Mouse (Mus musculus) cerebral cortex, adult 2 months (tissue): ENCODE data around the gene Rffl.

Experiments
- WGBS: fragments of 180-500 bp; shearing (Covaris S2); methylation state at CpG from one replicate; pipeline ENCODE4 v1.1.7; 2018; 5-methylcytosine and 5-hydroxymethylcytosine counted together

The Rffl gene

GRCm38 (mm10) chr11:82874924-82875323 is 3.9 kb upstream of the Rffl start:
- WGBS, result 63% methylated on average over 5 of the region's 5 CpGs

DNA sequence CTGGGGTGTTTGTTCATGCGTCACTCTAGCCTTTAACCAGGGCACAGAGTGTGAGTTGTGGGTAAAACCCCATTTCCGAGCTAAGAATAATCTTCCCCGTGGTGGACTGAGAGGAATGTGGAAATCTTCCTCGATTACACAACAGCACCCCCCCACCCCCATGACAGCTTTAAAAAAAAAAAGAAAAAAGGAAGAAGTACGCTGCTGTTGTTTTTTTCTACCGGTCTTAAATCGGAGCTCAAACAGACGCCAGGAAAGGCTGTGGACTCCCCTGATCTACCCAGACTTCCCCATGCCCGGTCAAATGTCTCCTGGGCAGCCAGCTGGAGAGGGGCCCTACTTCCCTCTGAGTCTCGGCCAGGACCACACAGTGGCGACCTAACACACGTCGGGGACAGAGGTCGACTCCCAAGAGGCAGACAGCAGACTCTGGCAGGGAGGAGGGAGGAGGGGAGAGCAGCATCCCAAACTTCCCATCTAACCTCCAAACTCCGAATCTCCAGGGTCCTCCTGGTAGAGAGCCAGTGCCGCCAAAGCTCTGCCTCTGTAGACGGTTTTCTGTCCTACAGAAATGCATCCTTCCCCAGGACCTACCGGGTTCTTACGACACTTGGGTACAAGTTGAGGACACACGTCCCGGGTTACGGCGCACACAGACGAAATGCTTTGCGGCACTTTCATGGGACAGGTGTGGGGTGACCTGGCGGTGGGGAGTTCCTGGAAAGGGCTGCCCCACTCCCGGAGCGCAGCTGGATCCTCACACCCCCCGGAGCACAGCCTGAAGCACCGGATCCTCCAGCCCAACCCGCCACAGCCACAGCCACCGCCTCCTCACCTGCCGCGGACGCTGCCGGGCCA is 608 bp downstream of the Rffl start:
- WGBS, result 3% methylated on average over 36 of the region's 36 CpGs

GRCm38 (mm10) chr11:82869506-82870172 is 1.4 kb downstream of the Rffl start:
- WGBS, result 65% methylated on average over 9 of the region's 9 CpGs

- 68% methylated on average over 5 of the region's 5 CpGs for WGBS
Observed at GRCm38 (mm10) chr11:82867956-82868355, 3.1 kb downstream of the Rffl start.

- WGBS, result 55% methylated on average over 7 of the region's 7 CpGs
Observed at GRCm38 (mm10) chr11:82866850-82867564, 4.0 kb downstream of the Rffl start.

GRCm38 (mm10) chr11:82865957-82866356 is 5.1 kb downstream of the Rffl start:
- WGBS, result 83% methylated on average over 10 of the region's 10 CpGs

DNA sequence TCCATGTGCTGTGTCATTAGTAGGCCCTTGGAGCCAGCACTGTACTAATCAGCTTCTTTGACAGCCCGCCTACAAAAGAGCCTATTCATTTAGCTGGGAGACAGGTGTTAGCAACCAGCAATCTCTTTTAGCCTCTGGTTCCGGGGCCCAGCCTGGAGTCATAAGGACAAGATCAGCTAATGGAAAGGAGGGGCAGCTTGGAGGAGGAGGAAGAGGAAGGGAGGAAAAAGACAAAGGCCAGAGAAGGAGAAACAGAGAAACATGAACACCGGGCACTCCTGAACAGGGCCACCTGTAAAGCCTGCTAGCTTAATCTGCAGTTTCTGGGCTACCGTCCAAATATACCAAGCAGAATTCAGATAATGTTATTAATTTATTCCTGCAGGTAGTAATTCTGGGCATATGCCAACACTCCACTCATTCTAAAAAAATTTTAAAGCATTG is 7.5 kb downstream of the Rffl start:
- 72% methylated on average over 4 of the region's 4 CpGs for WGBS

GRCm38 (mm10) chr11:82863059-82863458 is 8.0 kb downstream of the Rffl start:
- 68% methylated on average over 2 of the region's 2 CpGs for WGBS

DNA sequence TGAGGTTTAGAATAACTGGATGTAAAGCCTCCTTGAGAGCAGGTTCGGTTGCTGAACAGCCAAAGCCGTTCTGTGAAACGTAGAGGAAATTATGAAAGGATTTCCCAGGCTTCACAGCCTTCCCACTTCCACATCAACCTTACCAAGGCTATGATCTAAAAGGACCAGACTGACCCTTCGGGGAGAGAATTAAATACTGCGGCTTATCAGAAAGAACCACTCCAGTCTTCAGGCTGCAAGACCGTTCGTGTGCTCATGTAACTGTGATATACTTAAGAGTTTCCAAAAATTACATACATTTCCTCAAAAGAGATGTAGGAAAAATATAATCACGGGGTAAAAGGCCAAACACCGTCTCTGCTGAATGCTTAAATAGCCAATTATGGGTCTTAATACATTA is 8.4 kb downstream of the Rffl start:
- WGBS, result 82% methylated on average over 9 of the region's 9 CpGs

GRCm38 (mm10) chr11:82861558-82861957 is 9.5 kb downstream of the Rffl start:
- 58% methylated on average over 8 of the region's 8 CpGs for WGBS

DNA sequence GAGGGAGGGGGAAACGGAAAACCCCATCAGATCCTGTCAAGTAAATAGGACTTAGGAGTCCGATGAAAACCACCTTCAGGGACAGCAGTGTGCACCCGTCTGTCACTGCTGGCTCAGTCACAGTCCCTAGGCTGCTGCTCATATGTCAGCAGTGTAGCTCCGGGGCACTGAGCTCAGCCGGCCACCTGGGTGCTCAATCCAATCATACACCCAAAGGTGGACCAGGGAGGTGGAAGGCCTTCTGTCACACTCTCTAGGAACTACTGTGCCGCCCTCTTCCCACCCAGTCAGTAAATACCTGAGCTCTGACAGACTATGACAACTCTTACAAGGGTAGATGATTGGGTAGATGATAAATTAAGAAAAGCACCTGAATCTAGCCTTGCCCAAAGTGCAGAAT is 10.3 kb downstream of the Rffl start:
- WGBS, result 86% methylated on average over 6 of the region's 6 CpGs

- WGBS, result 71% methylated on average over 13 of the region's 13 CpGs
Observed at GRCm38 (mm10) chr11:82857307-82857848, 13.6 kb downstream of the Rffl start.

GRCm38 (mm10) chr11:82856032-82856431 is 15.0 kb downstream of the Rffl start:
- WGBS, result 70% methylated on average over 10 of the region's 10 CpGs

GRCm38 (mm10) chr11:82855327-82855973 is 15.6 kb downstream of the Rffl start:
- 81% methylated on average over 9 of the region's 9 CpGs for WGBS

GRCm38 (mm10) chr11:82854111-82854510 is 16.9 kb downstream of the Rffl start:
- 85% methylated on average over 6 of the region's 6 CpGs for WGBS

DNA sequence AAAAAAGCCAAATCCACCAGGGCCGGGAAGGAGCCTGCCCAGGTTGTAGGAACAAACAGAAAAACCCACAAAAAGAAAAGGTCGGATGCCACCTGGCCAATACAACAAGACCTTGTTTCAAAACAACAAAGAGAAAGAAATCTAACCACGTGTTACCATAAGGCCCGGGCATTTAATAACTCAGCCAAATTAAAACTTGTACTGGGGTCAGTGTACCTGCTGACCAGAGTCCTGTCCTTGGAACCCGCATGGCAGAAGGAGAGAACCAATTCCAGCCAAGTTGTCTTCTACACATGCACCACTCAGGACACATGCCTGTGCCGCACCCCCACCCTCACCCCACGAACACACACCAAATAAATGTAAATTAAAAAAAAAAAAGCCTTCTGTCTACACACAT is 18.1 kb downstream of the Rffl start:
- WGBS, result 90% methylated on average over 7 of the region's 7 CpGs

GRCm38 (mm10) chr11:82852540-82852939 is 18.5 kb downstream of the Rffl start:
- 86% methylated on average over 10 of the region's 10 CpGs for WGBS

- WGBS, result 91% methylated on average over 11 of the region's 11 CpGs
Observed at GRCm38 (mm10) chr11:82852115-82852514, 18.9 kb downstream of the Rffl start.

- WGBS, result 80% methylated on average over 5 of the region's 5 CpGs
Observed at GRCm38 (mm10) chr11:82850259-82850658, 20.8 kb downstream of the Rffl start.

DNA sequence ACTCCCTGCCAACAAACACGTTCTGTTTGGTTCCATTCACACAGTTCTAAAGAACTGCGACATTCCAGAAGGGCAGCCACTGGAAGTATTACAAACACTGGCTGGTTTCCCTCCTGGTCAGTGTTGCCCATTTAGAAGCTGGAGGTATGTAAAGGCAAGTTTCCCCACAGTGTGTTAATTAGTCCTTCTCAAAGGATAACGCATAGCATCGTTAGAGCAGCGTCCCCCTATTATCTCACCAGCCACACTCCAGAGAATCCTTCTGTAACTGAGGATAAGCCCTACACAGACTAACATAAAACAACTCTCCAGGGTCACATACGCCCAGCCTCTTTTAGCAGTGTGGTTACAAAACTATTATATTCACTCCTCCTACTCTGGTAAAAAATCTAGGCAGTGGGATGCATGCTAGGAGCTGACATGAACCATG is 23.4 kb downstream of the Rffl start:
- WGBS, result 54% methylated on average over 6 of the region's 6 CpGs

DNA sequence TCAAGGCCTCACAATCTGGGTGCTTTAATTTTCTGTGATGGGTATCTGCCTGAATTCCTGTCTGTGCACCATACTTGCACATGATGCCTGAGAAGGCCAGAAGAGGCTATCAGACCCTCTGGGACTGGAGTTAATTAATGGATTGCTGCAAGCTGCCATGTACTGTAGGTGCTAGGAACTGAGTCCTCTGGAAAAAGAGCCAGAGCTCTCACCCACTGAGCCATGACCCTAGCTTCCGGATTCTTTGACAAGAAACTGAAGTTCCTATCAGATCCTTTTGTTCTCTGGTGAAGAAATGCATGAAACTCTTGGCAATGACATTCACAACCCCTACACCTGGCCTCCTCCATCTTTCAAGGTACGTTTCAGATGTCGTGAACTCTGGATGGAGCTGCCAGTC is 24.1 kb downstream of the Rffl start:
- WGBS, result 83% methylated on average over 3 of the region's 3 CpGs

DNA sequence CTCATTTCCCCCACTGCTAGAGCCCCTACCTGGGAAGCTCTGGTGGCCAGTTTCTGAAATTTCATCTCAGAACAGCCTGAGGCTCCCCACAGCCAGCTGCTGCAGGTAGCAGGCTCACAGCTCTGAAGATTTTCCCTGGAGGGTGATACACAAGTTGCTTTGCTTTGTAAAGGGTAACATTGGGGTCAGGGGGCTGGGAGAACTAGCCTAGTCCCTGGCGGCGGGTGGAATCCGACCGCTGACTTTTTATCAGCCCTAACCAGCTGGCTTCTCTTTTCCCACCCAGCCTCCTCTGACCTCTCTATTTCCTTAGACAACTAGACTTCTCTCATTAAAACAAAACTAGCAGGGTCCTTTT is 25.0 kb downstream of the Rffl start:
- 66% methylated on average over 4 of the region's 4 CpGs for WGBS
